Mouse (Mus musculus): ENCODE data around the gene Odf3l2. TPM values are rescaled to one million over a fixed set of nuclear protein-coding genes. Genes with fewer than 3 reads are reported as not detected.
A peak's percentile ranks its signal among the peaks of the same experiment; 100 is the strongest.

Odf3l2 gene
- total RNA-seq (2014; fragmentation: Nextera tagmentation), result not detected in 2 replicates
- not detected in 2 replicates for total RNA-seq (2017)

- ATAC-seq (replicated peaks; ENCODE audit: poor library complexity, severe bottlenecking), result no peak
Observed at GRCm38 (mm10) chr10:79645711-79646110, at the start of gene Odf3l2. Gene Odf3l2, minus strand, starts transcription at chr10:79645738.

GRCm38 (mm10) chr10:79694379-79694655 lies 48.8 kb upstream of the Odf3l2 start:
- no peak for ATAC-seq (replicated peaks; ENCODE audit: poor library complexity, severe bottlenecking)

GRCm38 (mm10) chr10:79693580-79694378 lies 48.2 kb upstream of the Odf3l2 start:
- no peak for ATAC-seq (replicated peaks; ENCODE audit: poor library complexity, severe bottlenecking)

GRCm38 (mm10) chr10:79691986-79692548 lies 46.5 kb upstream of the Odf3l2 start:
- no peak for ATAC-seq (replicated peaks; ENCODE audit: poor library complexity, severe bottlenecking)

- ATAC-seq (replicated peaks; ENCODE audit: poor library complexity, severe bottlenecking), result no peak
Observed at GRCm38 (mm10) chr10:79689178-79689577, 43.6 kb upstream of the Odf3l2 start.

- no peak for ATAC-seq (replicated peaks; ENCODE audit: poor library complexity, severe bottlenecking)
Observed at GRCm38 (mm10) chr10:79688720-79689119, 43.2 kb upstream of the Odf3l2 start, which contains the start of gene Gzmm. Gene Gzmm, plus strand, starts transcription at chr10:79689020.

GRCm38 (mm10) chr10:79687513-79687912 lies 42.0 kb upstream of the Odf3l2 start:
- no peak for ATAC-seq (replicated peaks; ENCODE audit: poor library complexity, severe bottlenecking)

GRCm38 (mm10) chr10:79686691-79687090 lies 41.2 kb upstream of the Odf3l2 start:
- ATAC-seq (replicated peaks; ENCODE audit: poor library complexity, severe bottlenecking), result no peak

GRCm38 (mm10) chr10:79686219-79686618 lies 40.7 kb upstream of the Odf3l2 start:
- ATAC-seq (replicated peaks; ENCODE audit: poor library complexity, severe bottlenecking), result no peak

GRCm38 (mm10) chr10:79684770-79685600 lies 39.4 kb upstream of the Odf3l2 start:
- no peak for ATAC-seq (replicated peaks; ENCODE audit: poor library complexity, severe bottlenecking)

GRCm38 (mm10) chr10:79683726-79684640 lies 38.4 kb upstream of the Odf3l2 start:
- no peak for ATAC-seq (replicated peaks; ENCODE audit: poor library complexity, severe bottlenecking)

GRCm38 (mm10) chr10:79682916-79683582 lies 37.5 kb upstream of the Odf3l2 start:
- peak; percentile 13; the same call in 1 of the 2 replicates for ATAC-seq (replicated peaks; ENCODE audit: poor library complexity, severe bottlenecking)

GRCm38 (mm10) chr10:79682551-79682915 lies 37.0 kb upstream of the Odf3l2 start:
- 0 out of 2 replicates have a peak, but pooled peaks have one; percentile 0 for ATAC-seq (replicated peaks; ENCODE audit: poor library complexity, severe bottlenecking)

- ATAC-seq (replicated peaks; ENCODE audit: poor library complexity, severe bottlenecking), result peak; percentile 80
Observed at GRCm38 (mm10) chr10:79681591-79682245, 36.2 kb upstream of the Odf3l2 start, which contains the start of gene Cdc34. Gene Cdc34, plus strand, starts transcription at chr10:79682195.

- peak; percentile 6; the same call in 1 of the 2 replicates for ATAC-seq (replicated peaks; ENCODE audit: poor library complexity, severe bottlenecking)
Observed at GRCm38 (mm10) chr10:79680606-79681495, 35.3 kb upstream of the Odf3l2 start.

- ATAC-seq (replicated peaks; ENCODE audit: poor library complexity, severe bottlenecking), result no peak
Observed at GRCm38 (mm10) chr10:79675346-79676035, 30.0 kb upstream of the Odf3l2 start.

GRCm38 (mm10) chr10:79673054-79673453 lies 27.5 kb upstream of the Odf3l2 start:
- ATAC-seq (replicated peaks; ENCODE audit: poor library complexity, severe bottlenecking), result no peak
